Mouse (Mus musculus): ENCODE measurements at regions not wholly inside any gene's neighbourhood (a gene's known extent, or its start where the extent isn't known, plus 50 kb on each side); places are given as distances from the start of the nearest gene placed in this dataset.

DNA sequence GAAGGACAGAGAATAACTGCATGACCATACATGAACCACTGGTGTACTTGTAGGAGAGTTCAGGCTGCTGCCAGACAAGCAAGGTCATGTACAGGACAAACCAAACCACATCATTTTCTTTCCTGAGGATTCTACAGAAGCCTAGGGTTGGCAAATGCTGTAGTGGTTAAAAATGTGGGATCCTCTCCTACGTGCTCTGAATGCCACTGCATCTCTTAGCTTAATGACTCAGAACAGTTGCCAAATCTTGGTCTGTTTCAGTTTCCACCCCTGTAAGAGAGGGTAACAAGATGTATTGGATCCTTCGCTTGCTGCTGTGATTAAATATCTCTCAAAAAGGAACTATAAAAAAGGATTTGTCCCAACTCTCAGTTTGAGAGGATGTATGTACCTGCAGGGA lies 938.1 kb downstream of the 4930444P10Rik start:
- ATAC-seq (ENCODE audit: insufficient read depth), result no peak
- H3K4me1 ChIP-seq (replicated peaks), result no peaks in the 10 kb centered on the region
- no peaks in the 10 kb centered on the region for H3K9me3 ChIP-seq (replicated peaks)
- H3K36me3 ChIP-seq (replicated peaks), result no peaks in the 10 kb centered on the region
- H3K27me3 ChIP-seq, result no peaks in the 10 kb centered on the region
- no peak overlapping the region for H3K4me2 ChIP-seq
- no peak overlapping the region for H3K4me3 ChIP-seq (replicated peaks)
- 62% methylated on average over 2 of the region's 2 CpGs for WGBS (ENCODE audit: insufficient replicate concordance)
- no peak overlapping the region for H3K27ac ChIP-seq (replicated peaks)
- H3K9ac ChIP-seq, result no peak overlapping the region

DNA sequence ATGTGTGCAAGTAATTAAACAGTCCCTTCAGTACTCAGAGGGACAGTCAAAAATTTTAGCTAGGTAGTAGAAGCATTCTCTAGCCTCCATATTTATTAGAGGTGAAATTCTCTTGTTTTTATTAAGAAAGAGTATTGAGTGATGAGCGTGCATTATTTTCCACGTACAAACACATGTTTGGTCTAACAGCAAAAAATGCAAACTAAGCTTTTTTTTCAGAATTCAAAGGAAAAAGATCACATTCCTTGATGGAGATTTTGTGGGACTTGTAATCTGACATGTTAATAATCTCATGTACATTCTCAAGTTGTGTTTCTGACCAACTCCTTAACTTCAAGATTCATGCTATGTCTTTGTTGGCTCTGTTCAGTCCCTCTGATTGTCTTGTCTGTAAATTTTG lies 939.2 kb downstream of the 4930444P10Rik start:
- H3K4me2 ChIP-seq, result no peak overlapping the region
- H3K9me3 ChIP-seq (replicated peaks), result no peaks in the 10 kb centered on the region
- ATAC-seq (ENCODE audit: insufficient read depth), result no peak
- no peak overlapping the region for H3K27ac ChIP-seq (replicated peaks)
- no peak overlapping the region for H3K4me3 ChIP-seq (replicated peaks)
- H3K9ac ChIP-seq, result no peak overlapping the region
- WGBS (ENCODE audit: insufficient replicate concordance), result 69% methylated on average over 2 of the region's 2 CpGs
- H3K4me1 ChIP-seq (replicated peaks), result no peaks in the 10 kb centered on the region
- H3K27me3 ChIP-seq, result no peaks in the 10 kb centered on the region
- H3K36me3 ChIP-seq (replicated peaks), result no peaks in the 10 kb centered on the region

GRCm38 (mm10) chr1:15143922-15144591 lies 949.1 kb downstream of the 4930444P10Rik start:
- Histone ChIP-seq H3K9ac (no peak overlapping the region), H3K27me3 (no peaks in the 10 kb centered on the region), H3K4me3 (replicated peaks) (no peak overlapping the region), H3K9me3 (replicated peaks) (no peaks in the 10 kb centered on the region), H3K4me1 (replicated peaks) (no peaks in the 10 kb centered on the region), H3K36me3 (replicated peaks) (no peaks in the 10 kb centered on the region), H3K27ac (replicated peaks) (no peak overlapping the region), H3K4me2 (no peak overlapping the region)
- 49% methylated on average over 1 of the region's 1 CpGs for WGBS (ENCODE audit: insufficient replicate concordance)
- ATAC-seq (ENCODE audit: insufficient read depth), result no peak

DNA sequence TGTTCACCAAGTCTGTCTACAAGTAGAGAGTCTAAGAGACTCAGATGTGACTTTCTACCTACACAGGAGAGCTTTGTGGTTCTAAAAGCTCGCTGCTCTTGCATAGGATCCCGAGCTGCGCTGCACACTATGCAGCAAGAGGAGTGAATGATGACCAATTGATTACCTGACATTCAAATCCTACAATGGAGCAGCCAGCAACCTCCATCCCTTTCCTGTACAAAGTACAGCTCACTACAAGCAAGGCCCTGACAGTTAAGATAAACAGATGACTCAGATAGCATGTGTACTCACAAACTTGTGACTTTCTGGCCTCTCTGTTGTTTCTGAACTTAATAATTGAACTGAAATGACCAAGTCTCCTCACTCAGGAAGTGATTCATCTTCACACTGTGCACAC lies 974.7 kb downstream of the 4930444P10Rik start:
- Histone ChIP-seq H3K27me3 (no peaks in the 10 kb centered on the region), H3K4me1 (replicated peaks) (no peaks in the 10 kb centered on the region), H3K36me3 (replicated peaks) (no peaks in the 10 kb centered on the region), H3K4me3 (replicated peaks) (no peak overlapping the region), H3K27ac (replicated peaks) (no peak overlapping the region), H3K9ac (no peak overlapping the region), H3K4me2 (no peak overlapping the region), H3K9me3 (replicated peaks) (no peaks in the 10 kb centered on the region)
- WGBS (ENCODE audit: insufficient replicate concordance), result 24% methylated on average over 3 of the region's 3 CpGs
- ATAC-seq (ENCODE audit: insufficient read depth), result peak; percentile 49

DNA sequence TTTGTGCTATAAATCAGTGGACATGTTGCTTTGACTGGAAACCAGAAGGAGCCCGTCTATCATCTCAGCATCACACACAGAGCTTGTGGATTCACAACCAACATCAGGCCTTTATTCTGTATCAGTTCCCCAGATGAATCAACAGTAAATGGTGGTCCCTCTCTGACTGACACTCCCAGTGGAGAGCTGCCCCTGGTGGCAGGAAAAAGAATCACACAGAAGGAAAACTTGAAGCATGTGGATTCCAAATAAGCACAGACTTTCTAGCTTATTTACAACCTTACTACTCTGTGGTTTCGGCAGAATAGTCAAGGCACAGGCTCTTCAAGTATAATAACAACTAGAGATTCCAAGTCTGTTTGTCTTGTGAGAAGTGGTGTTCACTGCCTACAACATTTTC lies 981.7 kb downstream of the 4930444P10Rik start:
- no peak for ATAC-seq (ENCODE audit: insufficient read depth)
- WGBS (ENCODE audit: insufficient replicate concordance), result 52% methylated on average over 2 of the region's 2 CpGs
- Histone ChIP-seq H3K4me3 (replicated peaks) (no peak overlapping the region), H3K27me3 (no peaks in the 10 kb centered on the region), H3K36me3 (replicated peaks) (no peaks in the 10 kb centered on the region), H3K27ac (replicated peaks) (no peak overlapping the region), H3K9me3 (replicated peaks) (no peaks in the 10 kb centered on the region), H3K9ac (no peak overlapping the region), H3K4me1 (replicated peaks) (no peaks in the 10 kb centered on the region), H3K4me2 (no peak overlapping the region)

GRCm38 (mm10) chr1:15070331-15070730 lies 1022.8 kb downstream of the 4930444P10Rik start:
- H3K4me2 ChIP-seq, result no peak overlapping the region
- H3K4me1 ChIP-seq (replicated peaks), result no peaks in the 10 kb centered on the region
- no peak for ATAC-seq (ENCODE audit: insufficient read depth)
- H3K27ac ChIP-seq (replicated peaks), result no peak overlapping the region
- H3K9ac ChIP-seq, result no peak overlapping the region
- no peaks in the 10 kb centered on the region for H3K9me3 ChIP-seq (replicated peaks)
- H3K27me3 ChIP-seq, result no peaks in the 10 kb centered on the region
- WGBS (ENCODE audit: insufficient replicate concordance), result 80% methylated on average over 1 of the region's 1 CpGs
- H3K36me3 ChIP-seq (replicated peaks), result no peaks in the 10 kb centered on the region
- H3K4me3 ChIP-seq (replicated peaks), result no peak overlapping the region

GRCm38 (mm10) chr1:15034047-15034446 lies 1059.1 kb downstream of the 4930444P10Rik start:
- ATAC-seq (ENCODE audit: insufficient read depth), result no peak
- no peaks in the 10 kb centered on the region for H3K4me1 ChIP-seq (replicated peaks)
- no peak overlapping the region for H3K9ac ChIP-seq
- no peaks in the 10 kb centered on the region for H3K27me3 ChIP-seq
- no peak overlapping the region for H3K4me2 ChIP-seq
- no peak overlapping the region for H3K4me3 ChIP-seq (replicated peaks)
- H3K36me3 ChIP-seq (replicated peaks), result no peaks in the 10 kb centered on the region
- WGBS (ENCODE audit: insufficient replicate concordance), result 54% methylated on average over 1 of the region's 1 CpGs
- no peak overlapping the region for H3K27ac ChIP-seq (replicated peaks)
- no peaks in the 10 kb centered on the region for H3K9me3 ChIP-seq (replicated peaks)

DNA sequence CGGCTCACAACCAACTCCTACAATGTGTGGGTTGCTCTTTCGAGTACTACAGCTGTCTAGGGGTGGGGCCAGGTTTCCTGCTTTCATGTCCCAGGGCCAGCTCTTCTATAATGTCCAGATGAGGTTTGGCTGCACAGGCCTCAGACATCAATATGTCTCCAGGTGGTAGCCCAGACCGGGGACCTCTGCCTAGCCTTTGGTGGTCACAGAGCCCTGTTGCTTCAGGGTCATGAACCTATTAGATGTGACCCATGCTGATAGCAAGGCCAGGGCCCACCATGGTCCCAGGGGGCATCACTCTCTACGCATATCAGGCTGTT lies 1074.7 kb downstream of the 4930444P10Rik start:
- H3K9me3 ChIP-seq (replicated peaks), result no peaks in the 10 kb centered on the region
- no peaks in the 10 kb centered on the region for H3K27me3 ChIP-seq
- no peak for ATAC-seq (ENCODE audit: insufficient read depth)
- no peaks in the 10 kb centered on the region for H3K36me3 ChIP-seq (replicated peaks)
- no peaks in the 10 kb centered on the region for H3K4me1 ChIP-seq (replicated peaks)
- no peak overlapping the region for H3K9ac ChIP-seq
- H3K4me3 ChIP-seq (replicated peaks), result no peak overlapping the region
- H3K4me2 ChIP-seq, result no peak overlapping the region
- 61% methylated on average over 4 of the region's 4 CpGs for WGBS (ENCODE audit: insufficient replicate concordance)
- H3K27ac ChIP-seq (replicated peaks), result no peak overlapping the region

GRCm38 (mm10) chr1:15017689-15018459 lies 1075.3 kb downstream of the 4930444P10Rik start:
- no peaks in the 10 kb centered on the region for H3K36me3 ChIP-seq (replicated peaks)
- H3K27me3 ChIP-seq, result no peaks in the 10 kb centered on the region
- H3K9ac ChIP-seq, result no peak overlapping the region
- H3K4me3 ChIP-seq (replicated peaks), result no peak overlapping the region
- no peaks in the 10 kb centered on the region for H3K4me1 ChIP-seq (replicated peaks)
- 51% methylated on average over 9 of the region's 9 CpGs for WGBS (ENCODE audit: insufficient replicate concordance)
- H3K27ac ChIP-seq (replicated peaks), result no peak overlapping the region
- no peaks in the 10 kb centered on the region for H3K9me3 ChIP-seq (replicated peaks)
- no peak overlapping the region for H3K4me2 ChIP-seq
- ATAC-seq (ENCODE audit: insufficient read depth), result no peak

DNA sequence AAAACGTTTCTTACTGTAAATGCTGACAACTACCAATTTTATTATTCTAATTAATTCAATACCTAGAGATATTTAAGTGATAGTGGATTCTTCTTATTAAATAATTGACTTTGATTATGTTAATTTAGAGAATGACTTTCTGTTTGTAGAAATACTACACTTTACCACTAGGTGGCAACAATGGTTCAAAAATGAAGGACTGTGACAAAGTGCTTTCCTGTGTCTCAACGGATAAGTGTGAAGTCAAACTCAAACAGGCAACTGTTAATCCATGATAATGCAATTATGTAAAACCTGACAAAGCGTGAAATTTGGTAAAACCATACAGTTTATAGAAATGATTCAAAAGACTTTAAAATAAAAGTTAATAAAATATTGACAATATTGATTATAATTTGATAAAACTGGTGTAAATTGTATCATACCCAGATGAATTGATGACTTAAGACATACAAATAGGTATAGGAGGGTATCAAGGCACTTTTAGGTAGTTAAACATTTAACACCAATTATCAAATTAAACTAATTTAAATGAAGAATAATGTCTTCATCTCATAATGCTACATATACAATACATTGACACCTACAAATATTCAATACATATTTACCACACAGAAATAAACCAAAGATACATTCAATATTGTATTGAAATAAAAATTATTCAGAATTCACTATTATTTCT lies 1085.3 kb downstream of the 4930444P10Rik start:
- H3K36me3 ChIP-seq (replicated peaks), result no peaks in the 10 kb centered on the region
- no peak overlapping the region for H3K4me2 ChIP-seq
- 4% methylated on average over 3 of the region's 3 CpGs for WGBS (ENCODE audit: insufficient replicate concordance)
- ATAC-seq (ENCODE audit: insufficient read depth), result no peak
- H3K4me1 ChIP-seq (replicated peaks), result no peaks in the 10 kb centered on the region
- H3K9ac ChIP-seq, result no peak overlapping the region
- H3K27ac ChIP-seq (replicated peaks), result no peak overlapping the region
- H3K9me3 ChIP-seq (replicated peaks), result no peaks in the 10 kb centered on the region
- H3K27me3 ChIP-seq, result no peaks in the 10 kb centered on the region
- no peak overlapping the region for H3K4me3 ChIP-seq (replicated peaks)

GRCm38 (mm10) chr1:14995348-14995747 lies 1097.8 kb downstream of the 4930444P10Rik start:
- H3K27me3 ChIP-seq, result no peaks in the 10 kb centered on the region
- 72% methylated on average over 3 of the region's 3 CpGs for WGBS (ENCODE audit: insufficient replicate concordance)
- no peak overlapping the region for H3K4me3 ChIP-seq (replicated peaks)
- no peaks in the 10 kb centered on the region for H3K36me3 ChIP-seq (replicated peaks)
- no peak overlapping the region for H3K27ac ChIP-seq (replicated peaks)
- no peak overlapping the region for H3K4me2 ChIP-seq
- no peak overlapping the region for H3K9ac ChIP-seq
- H3K4me1 ChIP-seq (replicated peaks), result no peaks in the 10 kb centered on the region
- ATAC-seq (ENCODE audit: insufficient read depth), result no peak
- no peaks in the 10 kb centered on the region for H3K9me3 ChIP-seq (replicated peaks)
